Mouse (Mus musculus) right cerebral cortex, postnatal 10 days (tissue): Measurements from ENCODE around the gene Spns3.

Experiments
- DNase-seq, 2 experiments: peaks; one replicate each; pipeline ENCODE4 v3.0.0; 2021; ENCODE audit warnings: low spot score in 2 of 2

The Spns3 gene

DNA sequence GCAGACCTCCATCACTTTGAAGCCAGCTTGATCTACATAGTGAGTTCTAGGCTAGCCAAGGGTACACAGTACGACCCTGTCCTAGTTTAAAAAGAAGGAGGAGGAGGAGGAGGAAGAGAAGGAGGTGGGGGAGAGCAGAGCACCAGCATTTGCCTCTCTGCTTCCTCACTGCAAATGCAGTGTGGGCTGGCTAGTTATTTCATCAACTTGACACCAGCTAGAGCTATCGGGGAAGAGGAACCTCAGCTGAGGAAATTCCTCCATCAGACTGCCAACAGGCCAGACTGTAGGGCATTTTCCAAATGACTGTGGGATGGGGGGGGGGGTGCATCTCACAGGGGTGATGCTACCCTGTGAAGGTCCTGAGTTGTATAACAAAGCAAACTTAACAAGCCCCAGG, 31.9 kb downstream of the Spns3 start:
- DNase-seq: no peak

DNA sequence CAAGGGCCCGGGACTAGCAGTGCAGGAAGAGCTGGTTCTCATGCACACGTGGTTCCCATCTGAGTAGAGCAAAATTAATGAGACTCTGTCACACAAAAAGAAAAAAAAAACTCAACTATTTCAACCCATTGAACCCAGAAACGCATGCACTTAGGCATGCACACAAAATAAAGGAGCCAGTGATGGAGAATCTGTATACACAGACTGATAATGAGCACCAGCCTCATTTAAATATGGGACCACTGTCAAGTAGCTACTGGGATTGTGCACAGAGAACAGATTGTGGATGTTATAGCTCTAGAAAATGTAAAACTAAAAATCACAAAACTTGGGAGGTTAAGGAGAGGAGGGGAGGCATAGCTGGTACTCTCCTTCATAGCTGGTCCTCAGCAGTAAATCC, 35.3 kb downstream of the Spns3 start:
- no peak for DNase-seq

GRCm38 (mm10) chr11:72508651-72509050, 41.7 kb downstream of the Spns3 start:
- DNase-seq: no peak

- no peak for DNase-seq
These were observed 42.7 kb downstream of the Spns3 start for GRCm38 (mm10) chr11:72507651-72508050.

DNA sequence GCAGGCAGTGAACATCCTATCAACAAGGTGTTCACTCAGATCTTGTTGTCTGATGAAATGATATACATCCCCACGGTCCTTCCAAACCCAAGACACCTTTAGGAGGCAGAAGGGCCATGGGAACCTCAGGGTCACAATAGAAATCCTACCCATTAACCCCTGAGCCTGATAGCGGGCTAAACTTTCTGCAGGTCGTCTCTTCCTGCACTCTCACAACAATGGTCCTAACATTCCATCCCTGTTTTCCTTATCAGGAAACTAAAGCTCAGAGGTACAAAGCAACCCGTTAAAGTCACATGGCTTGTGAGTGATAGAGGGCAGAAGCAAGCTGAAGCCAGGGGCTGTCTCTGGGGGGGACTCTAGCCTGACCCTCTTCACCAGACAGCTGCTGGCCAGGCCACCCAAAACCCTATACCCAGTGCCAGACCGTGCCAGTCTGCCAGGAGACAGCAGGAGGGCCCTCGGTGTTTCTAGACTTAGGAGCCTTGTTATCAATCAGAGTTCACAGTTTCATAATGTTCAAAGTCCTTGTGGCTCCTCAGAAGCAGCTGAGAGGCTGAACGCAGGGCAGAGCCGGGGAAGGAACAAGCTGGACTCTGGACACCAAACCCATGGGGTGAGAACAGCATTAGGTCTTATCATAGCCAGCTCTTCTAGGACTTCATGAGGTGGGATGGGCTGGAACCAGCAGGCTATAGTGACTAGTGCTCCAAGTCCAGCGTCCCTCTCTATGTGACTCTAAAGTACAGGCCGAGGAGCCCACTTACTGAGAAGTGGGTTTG, 46.1 kb downstream of the Spns3 start:
- no peak for DNase-seq

- no peak for DNase-seq
These were observed 46.8 kb downstream of the Spns3 start for GRCm38 (mm10) chr11:72503501-72503921.

DNA sequence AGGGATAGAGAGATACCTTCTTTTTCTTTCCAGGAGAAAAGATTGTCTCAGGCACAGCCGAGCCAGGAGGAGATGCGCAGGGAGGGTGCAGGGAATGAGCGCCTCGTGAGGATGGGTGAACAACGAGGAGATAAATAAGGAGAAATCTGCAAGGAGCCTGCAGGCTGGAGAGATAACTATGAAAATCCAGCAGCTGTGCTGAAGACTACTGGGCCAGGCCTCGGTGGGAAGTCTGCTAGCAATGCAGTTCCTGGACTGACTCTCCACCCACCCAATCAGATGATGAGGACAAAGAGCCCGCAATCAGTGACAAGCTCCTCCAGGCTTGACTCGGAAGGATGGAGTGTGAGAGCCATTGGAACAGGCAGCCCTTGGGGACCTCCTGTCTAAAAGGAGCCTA, 48.1 kb downstream of the Spns3 start:
- peak; percentile 55 to 70 for DNase-seq

GRCm38 (mm10) chr11:72501426-72502002, 48.8 kb downstream of the Spns3 start:
- no peak for DNase-seq

GRCm38 (mm10) chr11:72500139-72500538, 50.2 kb downstream of the Spns3 start:
- DNase-seq: no peak

- DNase-seq: no peak
These were observed 52.9 kb downstream of the Spns3 start for GRCm38 (mm10) chr11:72497367-72497766.

GRCm38 (mm10) chr11:72496775-72497174, 53.5 kb downstream of the Spns3 start:
- DNase-seq: no peak

- no peak for DNase-seq
These were observed 54.2 kb downstream of the Spns3 start for GRCm38 (mm10) chr11:72496066-72496465.

GRCm38 (mm10) chr11:72494046-72494988, 56.0 kb downstream of the Spns3 start:
- DNase-seq: no peak

DNA sequence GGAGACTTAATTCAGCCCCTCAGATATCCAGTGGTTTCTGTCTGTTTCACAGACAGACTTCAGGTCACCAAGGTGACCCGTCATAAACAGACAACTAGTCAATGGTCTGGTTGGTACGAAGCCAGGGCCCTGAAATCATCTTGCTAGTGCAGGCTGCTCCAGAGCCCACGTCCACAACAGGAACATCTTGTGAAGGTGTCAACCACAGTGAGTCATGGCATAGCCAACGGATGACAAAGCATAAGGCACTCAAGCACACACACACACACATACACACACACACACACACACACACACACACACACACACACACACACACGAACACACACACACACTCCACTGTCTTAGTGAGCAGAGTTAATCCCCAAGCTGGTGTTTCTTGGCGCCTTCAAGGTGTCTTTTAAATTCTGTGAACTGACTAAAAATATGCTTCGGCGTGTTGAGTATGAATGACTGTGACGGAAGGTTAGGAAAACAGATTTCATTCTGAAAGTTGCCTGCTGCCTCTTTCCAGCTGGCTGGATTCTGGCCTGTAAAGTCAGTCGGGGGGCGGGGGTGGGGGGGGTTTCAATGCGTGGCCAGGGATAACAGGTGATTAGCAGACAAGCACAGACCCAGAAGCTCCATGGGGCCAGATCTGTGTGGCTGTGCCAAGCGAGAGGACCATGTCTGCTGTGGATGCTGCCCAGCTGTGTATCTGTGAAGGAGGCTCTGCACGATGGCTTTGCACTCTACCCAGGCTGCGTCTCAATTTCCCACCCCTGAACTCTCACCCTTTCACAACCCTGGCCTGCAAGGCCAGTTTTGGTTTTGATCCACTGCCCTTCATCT, 59.0 kb downstream of the Spns3 start:
- DNase-seq: peak; percentile 49 to 66

DNA sequence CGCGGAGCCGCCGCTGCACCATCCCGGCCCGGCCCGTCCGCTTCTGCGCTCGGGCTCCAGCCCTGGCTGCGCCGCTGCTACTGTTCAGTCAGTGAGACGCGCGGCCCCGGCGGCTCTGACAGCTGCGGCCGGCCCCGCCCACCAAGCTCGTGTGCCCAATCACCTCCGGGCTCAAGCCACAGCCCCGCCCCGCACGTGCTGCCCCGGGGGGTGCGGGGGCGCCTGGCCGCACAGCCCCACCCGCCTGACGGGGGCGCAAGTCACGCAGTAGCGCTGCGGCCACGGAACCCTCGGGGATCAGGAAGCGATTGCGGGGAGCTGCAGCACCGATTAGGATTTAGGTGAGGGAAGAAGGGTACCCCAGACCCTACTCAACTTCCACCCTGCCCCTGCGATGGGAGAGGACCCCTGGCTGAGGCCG, 60.4 kb downstream of the Spns3 start, which contains the start of gene Spns2:
Gene Spns2, minus strand, starts transcription at position 24 of the 421 bp plus-strand sequence.
- peak; percentile 95 to 96 for DNase-seq

DNA sequence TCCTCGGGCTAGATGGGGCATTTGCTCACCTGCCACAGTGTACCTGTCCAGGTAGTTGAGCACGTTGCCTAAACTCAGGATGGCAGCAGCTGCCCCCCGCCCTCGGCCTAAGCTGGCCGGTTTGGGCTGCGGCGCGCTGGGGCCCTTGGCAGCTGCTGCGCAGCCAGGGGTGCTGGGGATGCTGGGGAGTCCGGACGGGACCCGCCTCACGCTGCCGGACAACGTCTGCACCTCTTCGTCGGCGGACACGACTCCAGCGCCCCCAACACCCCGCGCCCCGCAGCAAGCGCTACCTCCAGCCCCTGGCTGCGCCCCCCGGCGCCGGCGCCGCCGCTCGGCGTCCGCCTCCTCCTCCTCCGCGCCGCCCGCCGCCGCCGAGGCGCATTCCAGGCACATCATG, 60.9 kb downstream of the Spns3 start:
- DNase-seq: no peak

GRCm38 (mm10) chr11:72488753-72489271, 61.5 kb downstream of the Spns3 start:
- peak; percentile 86 to 90 for DNase-seq

GRCm38 (mm10) chr11:72487739-72488138, 62.6 kb downstream of the Spns3 start:
- DNase-seq: no peak

- no peak for DNase-seq
These were observed 63.1 kb downstream of the Spns3 start for GRCm38 (mm10) chr11:72487171-72487570.

GRCm38 (mm10) chr11:72485960-72486359, 64.3 kb downstream of the Spns3 start:
- DNase-seq: no peak

GRCm38 (mm10) chr11:72485157-72485556, 65.1 kb downstream of the Spns3 start:
- peak; percentile 74 to 87 for DNase-seq
